Mouse (Mus musculus) ZHBTc4 (cell line): ENCODE results near the gene Ndufa4.
"Not testable (repeated sequence)": the region's sequence is repeated elsewhere in the genome, so short reads cannot be mapped to it uniquely, and the experiment has no call there.

ENCODE experiments used
- DNase-seq: peaks from one replicate; pipeline ENCODE4 v3.0.0-alpha.2; 2011; ENCODE audit warnings: low read depth, low spot score

Ndufa4 gene

DNA sequence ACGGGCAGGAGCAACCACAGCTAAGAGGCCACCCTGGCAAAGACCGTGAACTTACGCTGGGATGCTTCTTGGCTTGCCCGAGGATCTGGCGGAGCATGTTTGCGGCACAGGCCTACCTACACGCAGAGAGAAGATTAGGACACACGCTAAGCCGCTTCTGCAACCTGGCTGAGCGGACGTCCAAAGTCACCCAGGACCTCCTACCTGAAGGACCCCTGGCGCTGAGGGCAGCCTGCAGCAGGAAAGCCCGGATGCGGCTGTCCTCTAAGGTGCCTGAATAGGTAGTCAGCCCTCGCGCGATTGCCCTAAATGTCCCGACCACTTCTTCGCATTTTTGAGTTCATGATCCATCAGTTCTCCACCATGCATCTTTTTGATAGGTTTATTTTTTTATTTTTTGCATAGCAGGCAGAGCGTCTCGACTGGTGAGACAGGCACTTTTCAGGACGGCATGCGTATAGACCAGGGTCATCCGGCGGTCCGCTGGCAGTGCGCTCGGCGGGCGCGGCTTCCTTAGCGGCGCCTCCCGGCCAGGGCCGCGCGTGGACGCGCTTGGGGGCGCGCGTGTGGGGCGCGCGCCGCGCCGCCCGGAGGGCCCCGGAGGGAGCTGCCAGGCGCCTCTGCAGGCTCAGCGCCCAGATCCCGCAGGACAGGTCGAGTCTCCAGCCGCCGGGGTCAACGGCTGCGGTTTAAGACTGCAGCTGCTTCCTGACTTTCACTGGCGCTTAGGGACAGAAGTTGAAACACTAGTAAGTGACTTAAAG is at the start of gene Ndufa4, which contains the start of gene Phf14:
Gene Ndufa4 (minus strand): TSS at position 229 of the 764 bp plus-strand sequence.
Gene Phf14 (plus strand): TSS at position 541 of the 764 bp plus-strand sequence.
- peak; percentile 95 for DNase-seq

DNA sequence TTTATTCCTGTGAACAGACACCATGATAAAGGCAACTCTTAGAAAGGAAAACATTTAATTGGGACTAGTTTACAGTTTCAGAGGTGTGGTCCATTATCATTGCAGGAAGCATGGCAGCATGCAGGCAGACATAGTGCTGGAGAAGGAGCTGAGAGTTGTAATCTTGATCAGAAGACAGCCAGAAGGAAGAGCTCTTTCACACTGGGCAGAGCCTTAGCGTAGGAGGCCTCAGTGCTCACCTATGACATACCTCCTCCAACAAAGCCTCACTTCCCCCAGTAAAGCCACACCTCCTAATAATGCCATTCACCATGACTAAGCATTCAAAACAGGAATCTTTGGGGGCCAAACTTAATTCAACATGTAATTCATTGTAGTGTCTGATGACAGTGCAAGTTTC is 40.8 kb upstream of the Ndufa4 start:
- DNase-seq: peak; percentile 24

DNA sequence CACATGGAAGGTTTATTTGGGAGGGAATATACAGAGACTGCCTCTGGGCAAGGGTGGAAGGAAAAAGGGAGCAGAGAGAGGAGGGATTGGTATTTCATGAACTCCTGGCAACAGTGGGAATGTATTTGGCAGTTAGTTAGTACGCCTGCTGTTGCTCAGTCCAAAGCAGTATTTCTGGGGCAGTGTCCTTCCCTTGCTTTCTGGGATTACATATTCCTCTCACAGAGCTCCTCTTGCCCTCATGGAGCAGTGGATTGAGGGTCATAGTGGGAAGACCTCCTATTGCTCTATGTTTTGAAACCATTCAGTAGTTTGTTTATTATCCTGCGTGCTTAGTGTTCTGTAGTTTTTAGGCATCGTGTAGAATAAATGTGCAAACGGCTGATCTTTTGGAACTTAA is 34.8 kb upstream of the Ndufa4 start:
- DNase-seq: no peak

DNA sequence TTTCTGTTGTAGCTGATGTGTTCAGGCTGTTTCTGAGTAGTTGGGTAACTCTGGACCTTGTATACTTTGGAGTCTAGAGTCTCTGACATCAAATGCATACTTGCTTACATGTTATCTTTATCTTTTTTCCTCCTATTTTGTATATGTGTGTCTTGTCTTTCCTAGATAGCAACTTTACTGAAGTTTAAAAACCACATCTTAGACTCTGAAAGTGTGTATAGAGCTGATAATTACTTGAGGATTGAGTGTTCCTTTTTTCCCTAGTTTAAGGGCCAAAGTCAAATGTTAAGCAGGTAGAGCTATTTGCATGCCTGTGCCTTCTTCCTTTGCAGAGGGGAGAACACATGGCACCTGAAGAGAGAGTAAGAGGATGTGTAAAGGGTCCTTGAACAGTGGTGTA is 33.6 kb upstream of the Ndufa4 start:
- DNase-seq: no peak

DNA sequence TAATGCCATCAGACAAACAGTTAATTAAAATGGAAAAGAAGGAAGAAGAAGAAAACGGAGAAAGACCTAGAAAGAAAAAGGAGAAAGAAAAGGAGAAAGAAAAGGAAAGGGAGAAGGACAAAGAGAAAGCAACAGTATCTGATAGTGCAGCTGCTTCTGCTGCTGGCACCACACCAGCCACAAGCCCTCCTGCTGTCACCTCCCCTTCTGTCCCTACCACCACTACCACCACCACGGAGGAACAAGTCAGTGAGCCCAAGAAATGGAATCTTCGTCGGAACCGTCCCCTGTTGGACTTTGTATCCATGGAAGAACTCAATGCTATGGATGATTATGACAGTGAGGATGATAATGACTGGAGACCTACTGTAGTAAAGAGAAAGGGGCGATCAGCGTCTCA is 26.1 kb upstream of the Ndufa4 start:
- DNase-seq: no peak

DNA sequence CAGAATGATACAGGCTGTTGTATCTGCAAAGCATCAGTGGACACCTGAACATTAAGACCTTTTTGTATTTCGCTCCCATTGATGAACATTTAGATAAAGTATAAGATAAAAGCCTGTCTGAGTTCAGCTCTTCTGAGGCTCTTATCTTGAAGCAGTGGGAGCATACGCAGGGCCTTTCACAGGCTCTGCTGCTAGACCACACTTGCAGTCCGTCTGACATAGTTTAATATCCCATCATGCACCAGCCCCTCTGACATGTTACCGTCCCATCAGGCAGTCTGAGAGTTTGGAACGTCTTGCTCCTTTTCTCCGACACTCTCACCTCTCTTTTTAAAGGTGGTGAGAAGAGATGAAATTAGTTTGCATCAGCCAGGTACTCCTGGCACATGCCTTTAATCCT is 20.2 kb upstream of the Ndufa4 start:
- peak; percentile 23 for DNase-seq

DNA sequence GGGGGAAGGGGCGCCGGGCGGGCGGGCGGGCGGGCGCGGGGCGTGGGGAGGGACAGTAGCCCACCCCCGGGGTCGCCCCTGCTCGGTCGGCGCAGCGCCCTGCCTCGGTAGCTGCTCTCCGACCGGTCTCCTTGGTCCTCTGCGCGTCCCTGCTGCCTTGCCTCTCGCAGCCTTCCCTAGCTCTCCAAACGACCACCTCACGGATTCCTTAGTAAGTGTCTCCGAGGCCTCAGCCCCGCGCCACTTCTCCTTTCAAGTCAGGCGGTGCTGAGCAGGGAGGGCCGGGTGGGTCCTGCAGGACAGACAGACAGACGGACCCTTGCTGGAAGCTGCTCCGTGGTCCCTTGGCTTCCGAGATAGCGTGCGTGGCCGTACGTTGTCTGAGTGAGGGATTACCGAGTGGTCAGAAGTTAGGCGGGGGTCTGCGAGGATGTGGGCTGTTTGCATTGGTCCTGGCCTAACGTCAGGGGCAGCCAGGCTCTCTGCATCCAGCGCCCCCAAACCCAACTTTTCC is 18.8 kb upstream of the Ndufa4 start:
- peak; percentile 66 for DNase-seq

DNA sequence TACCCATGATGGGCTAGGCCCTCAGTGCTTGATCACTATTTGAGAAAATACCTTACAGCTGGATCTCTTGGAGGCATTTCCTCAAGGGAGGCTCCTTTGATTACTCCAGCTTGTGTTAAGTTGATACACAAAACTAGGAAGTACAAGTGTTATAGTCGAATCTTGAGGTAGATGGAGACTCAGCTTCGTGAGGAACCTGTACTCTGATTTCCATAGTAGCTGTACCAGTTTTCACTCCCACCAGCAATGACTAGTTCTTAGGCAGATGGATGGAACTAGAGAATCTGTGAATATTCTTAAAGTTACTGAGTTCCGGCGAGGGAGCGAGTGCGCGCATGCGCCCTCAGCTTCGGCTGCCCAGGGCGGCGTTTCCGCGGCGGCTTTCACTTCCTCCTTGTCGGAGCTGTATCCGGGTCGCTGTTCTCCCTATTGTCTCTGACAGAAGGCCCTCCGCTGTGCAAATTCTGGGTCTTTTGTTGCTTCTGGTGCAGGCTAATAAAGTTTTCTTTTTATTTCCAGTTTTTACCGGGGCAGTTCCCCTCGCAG is 18.3 kb upstream of the Ndufa4 start:
- DNase-seq: peak; percentile 94

DNA sequence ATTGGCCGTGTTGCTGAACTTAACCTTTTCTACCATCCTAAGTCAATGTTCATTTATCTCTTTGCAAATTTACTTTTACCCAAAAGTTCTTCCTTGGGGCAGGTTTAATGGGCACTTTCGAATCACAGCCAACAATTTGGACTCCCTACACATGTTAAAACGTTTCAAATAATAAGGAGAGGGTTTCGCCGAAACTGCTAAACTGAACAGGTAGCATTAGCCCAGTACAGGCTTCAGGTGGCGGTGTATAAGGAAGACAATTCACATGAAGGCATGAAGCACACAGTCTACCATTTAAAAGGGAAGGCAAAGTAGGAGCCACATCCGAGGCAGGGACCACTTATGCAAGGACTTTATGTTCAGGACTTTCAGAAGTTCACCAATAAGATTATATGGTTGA is 873 bp upstream of the Ndufa4 start:
- DNase-seq: peak; percentile 15

DNA sequence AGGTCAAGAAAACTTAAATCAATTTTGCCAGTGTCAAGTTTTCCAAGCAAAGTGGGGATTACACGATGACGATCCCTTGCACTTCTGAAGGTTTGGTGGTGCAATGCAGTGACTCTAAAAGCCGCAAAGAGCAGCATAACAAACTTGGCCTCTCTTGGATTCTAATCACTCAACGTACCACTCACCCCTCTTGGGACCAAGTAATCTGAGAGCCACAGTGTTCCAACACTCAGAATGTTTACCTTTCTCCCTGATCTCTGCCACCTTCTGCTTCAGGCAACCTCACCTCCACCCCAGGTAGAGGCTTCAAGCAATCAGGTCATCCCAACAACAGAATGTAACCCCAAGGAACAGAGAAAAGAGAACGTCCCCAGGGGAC is 418 bp downstream of the Ndufa4 start:
- DNase-seq: no peak

DNA sequence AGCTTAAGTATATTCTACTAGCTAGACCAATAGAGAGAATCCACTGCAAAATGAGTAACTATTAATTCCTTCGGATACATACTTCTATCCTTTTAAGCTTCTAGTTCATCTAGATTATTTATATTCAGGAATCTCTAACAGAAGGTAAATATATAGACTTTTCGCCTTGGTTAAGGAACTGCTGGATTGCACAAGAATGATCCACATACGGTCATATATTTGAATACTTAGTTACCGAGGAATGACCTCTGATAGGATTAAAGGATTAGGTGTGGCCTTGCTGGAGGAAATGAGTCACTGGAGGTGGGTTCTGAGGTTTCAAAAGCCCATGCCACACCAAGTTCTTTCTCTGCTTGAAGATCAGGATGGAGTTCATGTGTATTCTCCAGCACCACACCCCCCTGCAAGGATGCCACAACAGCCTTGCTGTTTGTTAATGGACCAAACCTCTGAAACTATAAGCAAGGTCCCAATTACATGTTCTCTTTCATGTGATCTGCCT is 6.4 kb downstream of the Ndufa4 start:
- DNase-seq: no peak

DNA sequence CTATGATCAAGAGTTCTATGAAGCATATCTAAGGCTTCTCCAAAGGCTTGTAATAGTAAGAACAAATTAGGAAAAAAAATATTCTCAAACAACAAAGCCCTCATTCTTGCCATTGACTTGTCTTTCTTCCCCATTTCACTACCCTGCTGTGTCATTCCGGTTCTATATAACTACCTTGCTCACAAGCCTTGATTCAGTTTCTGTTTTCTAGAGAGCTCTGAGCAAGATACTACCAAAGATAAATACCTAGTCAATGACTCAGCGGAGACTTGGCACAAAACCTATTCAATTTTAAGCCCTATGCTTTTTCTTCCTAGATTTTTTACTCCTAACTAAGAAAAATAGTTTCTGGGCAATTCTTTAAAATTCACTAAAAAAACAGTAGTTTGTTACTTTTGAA is 31.9 kb downstream of the Ndufa4 start:
- not testable (repeated sequence) for DNase-seq
